Mouse (Mus musculus) erythroblast, embryonic 14.5 days (primary cell): Measurements from ENCODE around the gene Daglb.

Experiments
- GATA1 ChIP-seq: IDR thresholded peaks from 2 replicates; pipeline ENCODE4 v1.6.1; 2012; ENCODE audit warnings: low read length, inconsistent platforms, mixed read lengths
- TAL1 ChIP-seq: IDR thresholded peaks from 3 replicates; pipeline ENCODE4 v1.6.1; 2012; ENCODE audit warnings: low read length, inconsistent platforms, mixed read lengths

DNA sequence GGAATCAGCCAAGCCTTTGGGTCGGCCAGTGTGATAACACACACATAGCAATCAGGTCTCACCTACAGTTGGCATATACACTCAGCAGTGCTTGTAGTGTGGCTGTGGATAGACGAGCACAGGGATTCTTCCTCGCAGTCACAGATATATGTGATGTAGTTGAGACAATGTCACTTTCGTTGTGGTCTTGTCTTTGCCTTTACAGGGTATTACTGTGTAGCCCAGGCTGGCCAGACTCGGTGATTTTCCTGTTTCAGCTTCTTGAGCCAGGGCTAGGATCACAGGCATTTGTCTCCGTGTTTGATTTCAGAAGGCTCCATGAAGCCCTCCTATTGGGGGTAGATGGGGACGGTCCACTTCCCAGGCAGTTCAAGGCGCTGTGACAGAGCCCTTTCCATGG, 5.2 kb downstream of the Daglb start:
- TF ChIP-seq GATA1 = no peak
- no peak for TF ChIP-seq TAL1
